Mouse (Mus musculus): ENCODE measurements around the gene Glis1.

DNA sequence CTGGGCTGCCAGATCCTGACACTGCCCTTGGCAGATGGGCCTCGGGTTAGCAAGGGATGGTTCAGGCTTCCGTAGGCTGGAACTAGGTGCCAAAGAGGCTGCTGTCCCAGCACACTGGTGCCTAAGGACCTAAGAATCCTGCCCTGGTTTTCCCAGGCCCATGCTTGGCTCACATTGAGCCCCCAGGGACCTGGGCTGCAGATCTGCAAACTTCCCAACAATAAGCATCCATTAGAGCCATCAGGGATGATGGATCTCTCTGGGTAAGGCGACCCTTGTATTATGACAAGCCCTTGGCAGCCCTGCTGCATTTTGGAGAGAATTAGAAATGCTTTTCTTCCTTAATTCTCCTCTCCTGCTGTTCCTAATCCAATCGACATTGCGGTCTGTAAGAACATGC, 187.0 kb downstream of the Glis1 start:
- TF ChIP-seq POLR2A (IDR thresholded peaks at IDR 0.05; ENCODE audit: extremely low read depth, insufficient read depth, low read length) (no peak), CTCF (IDR thresholded peaks at IDR 0.05; ENCODE audit: extremely low read depth, insufficient read depth, low read length) (no peak)

Measured in cortical plate, adult 2 months (tissue).